Mouse (Mus musculus) lung, embryonic 14.5 days (tissue): ENCODE results near the gene Phactr2. TPM values are rescaled to one million over a fixed set of nuclear protein-coding genes. Genes with fewer than 3 reads are reported as not detected.
A peak's percentile ranks its signal among the peaks of the same experiment; 100 is the strongest.

ENCODE experiments used
- ATAC-seq: fragments of 200-750 bp; cut with Nextera tagmentation; 2 replicates; pipeline ENCODE4 v1.8.0; 2017; ENCODE audit warnings: mild to moderate bottlenecking, moderate TSS enrichment, moderate library complexity; ENCODE audit not compliant: insufficient read depth
- DNase-seq: peaks from one replicate; pipeline ENCODE4 v3.0.0-alpha.2; 2015
- H3K27ac ChIP-seq: fragments of 300-500 bp; sonication (generic); 2 replicates; pipeline ENCODE4 v1.5.1; 2014; ENCODE audit warnings: low read depth, mild to moderate bottlenecking, moderate library complexity
- H3K27me3 ChIP-seq: fragments of 300-500 bp; sonication (generic); 2 replicates; pipeline ENCODE4 v1.6.1; 2014; ENCODE audit warnings: low read length, control low read depth; ENCODE audit not compliant: insufficient read depth
- H3K36me3 ChIP-seq: fragments of 300-500 bp; sonication (generic); 2 replicates; pipeline ENCODE4 v1.6.1; 2014; ENCODE audit warnings: control low read depth; ENCODE audit not compliant: insufficient read depth
- H3K4me1 ChIP-seq: fragments of 300-500 bp; sonication (generic); 2 replicates; pipeline ENCODE4 v1.6.1; 2014; ENCODE audit warnings: antibody characterized with exemption, control low read depth; ENCODE audit not compliant: insufficient read depth
- H3K4me2 ChIP-seq: fragments of 300-500 bp; sonication (generic); 2 replicates; pipeline ENCODE4 v1.6.1; 2014; ENCODE audit warnings: mild to moderate bottlenecking
- H3K4me3 ChIP-seq: fragments of 300-500 bp; sonication (generic); 2 replicates; pipeline ENCODE4 v1.5.1; 2014; ENCODE audit warnings: low read depth, low read length
- H3K9ac ChIP-seq: fragments of 300-500 bp; sonication (generic); 2 replicates; pipeline ENCODE4 v1.6.1; 2014
- H3K9me3 ChIP-seq: fragments of 300-500 bp; sonication (generic); 2 replicates; pipeline ENCODE4 v1.6.1; 2016; ENCODE audit warnings: low read depth, low read length, control low read depth
- CTCF ChIP-seq: IDR thresholded peaks from 2 replicates; pipeline ENCODE4 v1.5.1; 2016; ENCODE audit warnings: antibody characterized with exemption, low read depth
- WGBS: fragments of 180-500 bp; shearing (Covaris S2); extraction: QIAGEN DNeasy Blood & Tissue Kit; methylation state at CpG from one replicate; pipeline ENCODE4 v1.1.7; 2014; 5-methylcytosine and 5-hydroxymethylcytosine counted together
- polyA plus RNA-seq: library from polyadenylated mRNA; unstranded; fragments of >200 nt; fragmentation: Nextera tagmentation; extraction: Ambion mirVana; gene quantifications from 2 replicates; pipeline ENCODE4 v1.2.1, GENCODE M21; 2014

Phactr2 gene
- polyA plus RNA-seq, 1 experiment from 2014 or later, result 40.7 TPM

DNA sequence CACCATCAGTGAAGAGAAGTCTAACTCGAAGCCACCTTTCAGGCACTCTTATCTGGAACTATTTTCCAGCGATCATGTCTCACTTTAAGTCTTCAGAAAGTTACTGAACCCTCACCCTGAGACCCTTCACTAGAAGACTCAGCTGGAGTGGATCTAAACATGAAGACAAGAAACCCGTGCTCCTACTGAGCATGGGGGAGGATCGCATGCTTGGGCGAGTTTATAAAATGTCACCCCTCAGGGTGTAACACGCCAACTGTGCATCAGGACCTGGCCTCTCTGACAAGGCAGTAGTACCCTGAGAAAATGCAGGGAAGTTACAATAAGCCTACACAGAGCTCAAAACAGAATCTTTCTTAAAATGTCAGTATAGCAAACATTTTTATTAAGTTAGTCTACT lies 161.6 kb downstream of the Phactr2 start:
- WGBS, result 61% methylated on average over 6 of the region's 6 CpGs
- Histone ChIP-seq H3K27ac (no peak overlapping the region), H3K4me3 (no peak overlapping the region), H3K4me1 (no peaks in the 10 kb centered on the region; the same call in 1 of the 2 replicates), H3K9ac (no peak overlapping the region), H3K4me2 (no peak overlapping the region), H3K27me3 (no peaks in the 10 kb centered on the region), H3K9me3 (no peaks in the 10 kb centered on the region), H3K36me3 (0 out of 2 replicates have a peak, but pooled peaks cover 3% of the 10 kb centered on the region)
- ATAC-seq (no peak), DNase-seq (no peak)
- no peak for TF ChIP-seq CTCF

DNA sequence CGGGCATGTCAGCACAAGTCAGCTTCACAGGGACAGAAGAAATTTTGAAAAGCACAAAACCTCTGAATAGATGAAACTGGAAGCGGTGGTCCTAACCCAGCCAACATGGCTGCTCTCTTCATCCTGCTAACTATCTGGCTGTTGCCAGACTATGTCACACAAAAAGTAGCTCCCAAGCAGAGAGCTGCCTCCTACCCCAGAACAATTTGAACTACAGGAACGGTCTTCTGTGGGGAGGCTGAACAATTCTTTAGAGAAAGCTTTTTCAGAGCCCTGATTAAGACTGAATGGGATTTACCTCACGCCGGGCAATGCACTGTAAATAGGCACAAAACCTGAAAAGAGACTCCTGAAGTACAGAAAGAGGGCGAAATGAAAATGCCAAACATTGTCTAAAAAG lies 162.6 kb downstream of the Phactr2 start:
- H3K4me3 ChIP-seq, result no peak overlapping the region
- no peak for TF ChIP-seq CTCF
- H3K9me3 ChIP-seq, result no peaks in the 10 kb centered on the region
- no peak overlapping the region; the same call in 1 of the 2 replicates for H3K9ac ChIP-seq
- no peaks in the 10 kb centered on the region; the same call in 1 of the 2 replicates for H3K4me1 ChIP-seq
- DNase-seq (no peak), ATAC-seq (no peak)
- no peaks in the 10 kb centered on the region for H3K27me3 ChIP-seq
- H3K36me3 ChIP-seq, result 0 out of 2 replicates have a peak, but pooled peaks cover 3% of the 10 kb centered on the region
- H3K4me2 ChIP-seq, result no peak overlapping the region
- peak overlapping the region; percentile 73 for H3K27ac ChIP-seq
- 71% methylated on average over 6 of the region's 6 CpGs for WGBS

DNA sequence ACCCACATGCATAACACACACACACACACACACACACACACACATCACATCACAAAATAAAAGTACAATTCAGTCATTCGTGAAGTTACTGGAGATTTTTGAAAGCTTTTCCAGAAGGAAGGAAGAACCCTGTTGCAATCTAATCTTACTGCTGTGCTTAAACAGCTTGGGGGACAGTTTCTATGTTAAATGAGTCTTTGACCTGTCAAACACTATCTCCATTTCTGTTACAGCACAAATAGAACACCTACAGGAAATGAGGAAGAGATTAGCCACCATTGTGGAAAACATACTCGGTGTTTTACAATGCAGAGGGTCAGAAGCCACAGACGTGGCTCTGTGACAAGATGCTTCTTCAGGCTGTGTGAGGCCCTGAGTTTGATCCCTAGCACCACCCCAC lies 164.1 kb downstream of the Phactr2 start:
- no peak for DNase-seq
- TF ChIP-seq CTCF, result no peak
- Histone ChIP-seq H3K27me3 (no peaks in the 10 kb centered on the region), H3K27ac (no peak overlapping the region), H3K4me1 (peaks cover 3% of the 10 kb centered on the region), H3K9me3 (no peaks in the 10 kb centered on the region), H3K4me2 (no peak overlapping the region), H3K4me3 (no peak overlapping the region), H3K36me3 (0 out of 2 replicates have a peak, but pooled peaks cover 3% of the 10 kb centered on the region), H3K9ac (no peak overlapping the region)
- ATAC-seq, result no peak
- WGBS, result 44% methylated on average over 3 of the region's 3 CpGs

DNA sequence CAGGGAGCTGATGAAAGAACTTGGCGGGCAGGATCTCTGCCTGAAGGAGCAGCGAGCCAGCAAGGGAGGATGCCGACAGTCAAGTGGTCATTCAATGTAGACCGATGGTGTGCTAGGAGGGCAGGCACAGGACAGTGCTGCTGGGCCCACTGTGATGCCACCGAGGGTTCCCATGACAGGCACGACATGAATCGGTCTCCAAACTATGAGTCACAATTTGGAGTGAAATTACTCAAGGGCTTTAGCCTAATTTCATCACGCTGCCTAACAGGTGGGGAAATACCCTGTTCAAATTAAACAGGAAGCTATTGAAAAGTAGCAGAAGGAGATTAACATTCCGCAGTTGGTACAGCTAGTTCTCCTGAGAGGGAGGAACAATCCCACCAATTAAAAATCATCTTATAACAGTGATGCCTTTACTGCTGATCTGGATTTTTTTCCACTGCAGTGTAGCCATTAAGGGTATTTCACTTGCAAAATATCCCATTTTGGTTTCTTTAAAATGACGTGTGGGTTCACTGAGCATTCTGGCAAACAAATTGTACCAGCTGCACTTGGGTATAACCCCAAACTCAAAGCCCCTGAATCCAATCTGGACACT lies 169.5 kb downstream of the Phactr2 start:
- H3K4me3 ChIP-seq, result no peak overlapping the region
- H3K4me1 ChIP-seq, result peaks cover 4% of the 10 kb centered on the region
- peak; percentile 64; the same call in 1 of the 2 replicates for ATAC-seq
- no peak for DNase-seq
- no peaks in the 10 kb centered on the region for H3K9me3 ChIP-seq
- no peaks in the 10 kb centered on the region for H3K27me3 ChIP-seq
- no peak overlapping the region for H3K27ac ChIP-seq
- H3K36me3 ChIP-seq, result 0 out of 2 replicates have a peak, but pooled peaks cover 3% of the 10 kb centered on the region
- H3K9ac ChIP-seq, result no peak overlapping the region
- no peak for TF ChIP-seq CTCF
- WGBS, result 78% methylated on average over 10 of the region's 10 CpGs
- H3K4me2 ChIP-seq, result no peak overlapping the region

DNA sequence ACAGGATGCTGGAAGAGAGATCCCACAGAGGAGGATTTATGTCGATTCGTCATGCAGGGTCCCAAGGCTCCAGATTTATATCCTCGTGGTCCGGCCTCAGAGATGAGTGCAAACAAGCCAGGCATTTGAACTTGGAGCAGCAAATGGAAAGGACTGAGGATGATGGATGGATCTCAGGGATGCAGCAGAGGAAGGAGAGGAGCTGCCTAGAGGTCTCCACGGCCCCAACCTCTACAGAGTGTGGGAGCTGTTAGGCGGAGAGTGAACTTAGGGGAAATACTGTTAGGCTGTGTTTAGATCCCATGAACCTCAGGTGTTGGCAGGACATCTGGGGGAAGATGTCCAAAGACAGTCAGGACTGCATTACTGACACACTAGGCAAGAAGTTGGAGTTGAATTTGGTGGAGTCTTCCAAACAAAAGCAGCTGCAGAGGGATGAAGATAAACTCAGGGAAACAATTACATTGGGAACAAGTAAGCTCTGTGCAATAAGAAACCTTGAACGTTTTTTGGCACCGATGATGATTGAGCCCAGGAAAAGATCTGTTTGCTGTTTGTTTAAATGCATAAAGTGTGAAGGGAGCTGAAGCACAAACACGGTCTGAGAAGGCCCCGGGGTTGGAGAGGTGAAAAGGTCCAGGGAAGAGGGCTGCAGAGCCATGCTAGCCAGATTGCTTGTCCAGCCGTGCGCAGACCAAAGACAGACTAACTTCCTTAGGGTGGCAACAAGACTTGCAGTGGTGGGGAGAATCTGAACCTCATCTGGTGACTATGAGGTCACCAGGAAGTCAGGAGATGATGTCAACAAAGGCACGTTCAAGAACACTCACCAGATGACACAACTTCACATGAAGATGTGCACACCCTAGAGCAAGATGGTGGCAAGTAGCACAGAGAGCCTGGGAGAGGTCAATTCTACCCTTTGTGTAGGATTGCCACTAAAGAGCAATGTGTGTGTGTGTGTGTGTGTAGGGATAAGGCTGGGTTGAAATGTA lies 170.6 kb downstream of the Phactr2 start:
- ATAC-seq, result peak; percentile 42; the same call in 1 of the 2 replicates
- 46% methylated on average over 13 of the region's 13 CpGs for WGBS
- DNase-seq, result peak; percentile 43
- H3K27me3 ChIP-seq, result no peaks in the 10 kb centered on the region
- 0 out of 2 replicates have a peak, but pooled peaks cover 3% of the 10 kb centered on the region for H3K36me3 ChIP-seq
- peak overlapping the region; percentile 10; the same call in 1 of the 2 replicates for H3K27ac ChIP-seq
- H3K9ac ChIP-seq, result no peak overlapping the region
- no peaks in the 10 kb centered on the region for H3K9me3 ChIP-seq
- H3K4me2 ChIP-seq, result no peak overlapping the region
- peaks cover 4% of the 10 kb centered on the region for H3K4me1 ChIP-seq
- no peak overlapping the region for H3K4me3 ChIP-seq
- TF ChIP-seq CTCF, result no peak

DNA sequence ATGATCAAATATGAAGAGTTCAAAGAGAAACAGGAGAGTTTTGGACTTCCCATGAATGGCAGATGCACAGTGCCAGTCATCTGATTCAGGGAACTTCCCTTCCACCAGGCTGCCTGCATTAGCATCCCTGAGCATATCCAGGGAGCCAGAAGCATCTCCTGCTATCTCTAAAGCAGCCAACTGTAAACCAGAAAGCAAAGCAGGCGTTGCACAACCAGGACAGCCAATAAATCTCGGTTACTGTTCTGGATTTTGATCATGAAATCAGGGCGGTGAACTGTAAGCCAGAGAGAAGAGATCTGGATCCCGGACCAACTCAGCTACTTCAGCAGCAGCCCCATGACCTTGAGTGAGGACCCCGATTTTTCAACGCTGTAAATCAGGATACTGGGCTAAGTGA lies 173.6 kb downstream of the Phactr2 start:
- H3K27ac ChIP-seq, result no peak overlapping the region
- no peak overlapping the region for H3K9ac ChIP-seq
- H3K4me1 ChIP-seq, result peaks cover 5% of the 10 kb centered on the region
- no peak overlapping the region for H3K4me2 ChIP-seq
- H3K9me3 ChIP-seq, result no peaks in the 10 kb centered on the region
- no peak for TF ChIP-seq CTCF
- no peaks in the 10 kb centered on the region for H3K27me3 ChIP-seq
- no peak for ATAC-seq
- no peaks in the 10 kb centered on the region for H3K36me3 ChIP-seq
- 86% methylated on average over 6 of the region's 6 CpGs for WGBS
- no peak for DNase-seq
- no peak overlapping the region for H3K4me3 ChIP-seq

DNA sequence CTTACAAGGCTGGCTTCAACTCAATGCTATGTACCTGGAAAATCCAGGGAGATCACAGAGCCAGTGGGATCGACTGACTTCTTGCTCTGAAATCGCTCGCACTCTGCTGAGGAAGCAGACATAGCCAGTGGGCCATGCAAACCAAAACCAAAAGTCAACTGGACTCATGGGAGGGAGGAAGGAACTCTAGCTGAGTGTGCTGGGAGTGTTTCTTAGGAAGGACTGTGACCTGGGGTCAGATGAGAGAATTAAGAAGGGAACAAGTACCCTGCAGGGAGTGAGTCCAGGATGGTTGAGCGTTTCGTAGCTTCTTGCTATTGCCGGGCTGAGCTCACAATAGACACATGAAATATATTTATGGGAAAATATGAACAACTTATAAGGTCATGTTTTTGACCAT lies 174.0 kb downstream of the Phactr2 start:
- Histone ChIP-seq H3K27me3 (no peaks in the 10 kb centered on the region), H3K27ac (no peak overlapping the region), H3K4me2 (no peak overlapping the region), H3K4me3 (no peak overlapping the region), H3K36me3 (no peaks in the 10 kb centered on the region), H3K9ac (no peak overlapping the region), H3K9me3 (no peaks in the 10 kb centered on the region), H3K4me1 (peaks cover 7% of the 10 kb centered on the region)
- no peak for TF ChIP-seq CTCF
- 89% methylated on average over 6 of the region's 6 CpGs for WGBS
- DNase-seq (no peak), ATAC-seq (no peak)
